Mouse (Mus musculus) MEL-GATA-1-ER (cell line): ENCODE measurements around the gene Gimd1.

Source experiments
- DNase-seq: peaks from one replicate; pipeline ENCODE4 v3.0.0-alpha.2; 2012; ENCODE audit warnings: low read depth; ENCODE audit errors: extremely low read depth

The Gimd1 gene

DNA sequence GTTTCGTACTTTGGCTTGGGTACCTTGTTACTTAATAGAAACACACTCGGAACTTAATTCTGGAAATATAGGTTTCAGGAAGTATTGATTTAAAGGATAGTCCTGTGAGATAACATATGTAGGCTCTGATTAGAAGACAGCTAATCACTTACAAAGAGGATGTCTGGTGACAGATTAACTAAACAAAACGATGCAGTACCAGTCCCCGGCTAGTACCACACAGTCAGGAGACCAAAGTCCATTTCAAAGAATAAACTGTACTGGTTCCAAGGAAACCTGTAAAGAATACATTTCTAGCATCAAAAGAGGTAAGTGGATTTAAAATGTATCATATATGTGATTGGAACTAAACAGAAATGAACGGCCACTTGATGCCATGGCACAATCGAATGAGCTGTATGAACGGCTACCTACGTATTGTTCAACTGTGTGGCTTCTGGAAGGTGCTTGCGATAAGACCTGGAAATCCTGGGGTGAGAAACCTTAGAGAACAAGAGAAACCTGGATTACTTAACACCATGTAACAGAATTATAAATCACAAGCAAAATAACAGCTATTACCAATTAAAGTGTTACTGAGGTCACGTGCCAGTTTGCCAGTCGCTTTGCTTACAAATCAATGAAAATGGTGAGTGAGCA, at the start of gene Gimd1:
Gimd1 (plus strand) TSS at position 220 of the 639 bp plus-strand sequence.
- no peak for DNase-seq

DNA sequence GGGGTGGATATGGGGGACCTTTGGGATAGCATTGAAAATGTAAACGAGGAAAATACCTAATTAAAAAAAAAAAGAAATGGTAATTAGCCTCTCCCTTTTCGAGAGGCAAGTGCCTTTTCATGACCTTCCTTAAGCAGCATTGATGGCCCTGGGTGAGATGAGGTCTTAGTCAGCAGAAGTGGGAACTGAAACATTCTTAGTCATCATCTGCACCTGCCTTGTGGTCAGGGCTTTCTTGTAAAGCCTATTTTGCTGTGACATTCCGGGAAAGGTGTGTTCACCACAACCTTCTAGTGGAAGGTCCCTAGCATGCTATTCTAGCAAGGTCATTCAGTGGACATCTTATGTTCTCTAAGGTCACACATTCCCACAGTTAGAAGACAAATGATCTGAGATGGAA, 48.4 kb upstream of the Gimd1 start:
- DNase-seq, result no peak

DNA sequence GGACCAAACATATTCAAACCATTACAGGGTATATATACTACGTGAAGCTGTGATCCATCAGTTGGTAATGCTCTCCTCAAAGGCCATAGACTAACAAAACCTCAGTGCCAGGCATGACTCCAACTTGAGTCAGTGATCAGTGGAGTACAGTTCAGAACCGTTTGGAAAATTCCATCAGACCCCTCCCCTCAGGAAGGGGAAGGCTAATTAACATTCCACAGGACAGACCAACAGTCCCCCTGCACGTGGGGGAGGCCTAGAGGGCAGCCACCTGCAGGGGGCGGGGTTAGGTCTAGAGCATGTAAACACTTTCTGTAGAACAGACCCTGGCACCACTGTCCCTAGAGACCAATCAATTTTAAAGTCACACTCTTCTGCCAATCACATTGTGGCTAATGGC, 47.3 kb upstream of the Gimd1 start:
- no peak for DNase-seq

DNA sequence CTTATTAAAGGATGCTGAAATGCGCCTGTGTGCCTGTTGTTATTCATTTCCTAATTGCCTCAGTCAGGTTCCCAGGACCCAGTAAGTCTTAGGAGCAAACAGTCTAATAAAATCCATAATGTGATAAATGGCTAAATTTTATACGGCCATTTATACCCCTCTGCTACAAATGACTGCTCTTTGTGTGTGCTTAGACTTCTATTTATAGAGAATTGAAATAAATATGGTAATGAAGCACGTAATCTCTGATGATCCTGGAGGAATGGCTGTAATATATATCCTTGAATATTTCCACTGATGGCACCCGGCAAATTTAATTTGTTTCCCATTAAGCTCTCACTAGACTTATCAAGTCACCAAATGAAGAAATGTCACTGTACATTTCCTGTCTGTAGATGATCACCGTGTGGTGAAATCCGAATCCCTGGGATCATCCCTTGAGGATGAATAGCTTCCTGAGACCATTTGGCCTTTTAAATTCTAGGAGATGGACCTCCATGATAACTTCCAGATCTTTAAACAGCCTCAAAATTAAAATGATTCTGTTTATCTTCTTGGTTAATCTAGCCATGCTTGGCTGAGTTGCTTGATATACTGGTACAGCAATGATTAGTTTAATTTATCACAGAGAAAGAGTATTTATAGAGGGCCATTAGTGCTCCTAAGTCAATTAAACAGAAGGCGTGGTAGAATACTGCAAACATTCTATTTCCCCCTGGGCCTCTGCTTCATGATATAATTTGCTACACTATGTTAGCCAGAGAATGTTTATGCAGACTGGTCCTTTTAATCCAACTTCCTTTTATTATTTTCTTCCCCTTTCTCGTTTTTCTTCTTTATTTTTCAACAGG, 44.3 kb upstream of the Gimd1 start:
- peak; percentile 9 for DNase-seq

DNA sequence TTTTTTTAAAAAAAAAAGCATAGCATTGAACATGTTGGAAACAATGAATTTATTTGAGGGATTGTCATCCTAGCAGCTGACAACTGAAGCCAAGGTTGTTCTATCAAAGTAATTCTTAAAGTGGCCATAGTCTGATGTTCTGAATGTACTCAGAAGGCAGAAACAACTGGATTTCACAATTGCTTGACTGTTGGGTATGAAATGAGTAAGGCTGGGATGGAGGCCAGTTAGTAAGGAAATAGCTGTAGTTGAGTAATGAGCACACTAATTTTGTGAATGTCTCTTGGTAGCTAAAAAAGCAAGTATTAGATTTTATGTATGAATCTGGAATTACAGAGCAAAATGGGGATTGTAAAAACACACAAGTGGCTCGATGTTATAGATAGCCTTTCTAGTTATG, 41.5 kb upstream of the Gimd1 start:
- DNase-seq, result no peak

DNA sequence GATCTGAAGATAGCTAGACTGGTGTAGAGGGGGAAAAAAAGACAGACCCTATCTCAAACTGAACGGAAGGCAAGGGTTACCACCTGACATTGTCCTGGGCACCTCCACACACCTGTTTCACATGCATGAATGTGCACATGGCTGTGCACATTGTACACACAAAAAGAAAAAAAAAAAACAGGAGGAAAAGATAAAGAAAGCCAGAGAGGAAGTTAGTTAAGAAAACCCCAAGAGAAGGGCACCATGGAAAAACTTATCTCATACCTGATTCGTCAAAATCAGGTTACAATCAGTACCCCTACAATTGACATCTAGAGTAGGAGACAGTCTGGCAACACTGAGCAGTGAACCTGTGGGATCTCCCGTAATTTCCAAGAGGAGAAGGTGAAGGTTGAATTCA, 39.6 kb upstream of the Gimd1 start:
- no peak for DNase-seq

DNA sequence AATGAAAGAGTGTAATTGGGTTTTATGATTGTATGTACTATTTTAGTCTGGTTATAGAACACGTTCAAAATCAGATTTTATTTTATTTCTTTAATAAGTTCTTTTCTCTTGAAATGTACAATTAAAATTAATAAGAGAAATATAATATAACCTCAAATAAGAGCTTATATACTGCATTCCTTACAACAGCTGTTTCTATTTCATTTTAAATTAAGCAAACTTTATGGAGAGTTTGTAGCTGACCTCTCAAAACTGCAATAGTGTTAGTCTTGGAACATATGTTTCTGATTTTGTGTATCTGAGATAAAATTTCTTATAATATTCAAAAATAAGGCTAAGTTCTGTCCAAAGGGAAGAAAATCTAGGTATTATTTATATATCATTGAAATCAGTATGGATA, 39.0 kb upstream of the Gimd1 start:
- no peak for DNase-seq

DNA sequence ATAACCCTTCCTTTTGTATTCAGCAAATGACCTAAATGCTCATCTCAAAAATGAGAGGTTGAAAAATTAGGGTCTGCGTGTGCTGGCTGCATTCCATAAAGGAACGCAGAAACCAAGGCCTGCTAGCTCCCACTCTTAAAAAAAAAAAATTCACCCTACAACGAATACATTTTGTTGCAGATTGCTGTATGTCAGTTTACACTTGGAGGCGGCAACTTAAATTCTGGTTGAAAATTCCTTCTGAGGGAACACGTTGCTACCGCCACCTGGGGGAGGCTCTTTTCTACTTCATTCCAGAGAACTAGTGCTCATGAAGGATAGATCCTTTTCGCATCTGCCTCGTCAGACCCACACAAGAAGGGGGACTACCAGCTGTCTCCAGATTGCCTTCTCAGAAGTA, 879 bp upstream of the Gimd1 start:
- no peak for DNase-seq

DNA sequence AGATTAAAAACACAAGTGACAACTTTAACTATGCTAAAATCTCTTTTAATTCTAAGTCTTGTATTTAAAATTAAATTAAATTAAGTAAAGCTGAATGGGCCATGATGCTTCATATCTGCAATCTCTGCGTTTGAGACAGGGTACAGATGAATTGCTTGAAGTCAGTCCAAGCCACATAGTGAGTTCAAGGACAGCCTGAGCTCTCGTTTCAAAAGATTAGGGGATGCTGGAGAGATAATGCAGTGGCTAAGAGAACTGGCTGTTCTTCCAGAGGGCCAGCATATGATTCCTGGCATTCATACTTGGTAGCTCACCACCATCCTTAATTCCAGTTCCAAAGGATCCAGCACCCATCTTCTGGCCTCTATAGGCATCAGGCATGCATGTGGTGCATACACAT, 3.6 kb downstream of the Gimd1 start:
- no peak for DNase-seq

DNA sequence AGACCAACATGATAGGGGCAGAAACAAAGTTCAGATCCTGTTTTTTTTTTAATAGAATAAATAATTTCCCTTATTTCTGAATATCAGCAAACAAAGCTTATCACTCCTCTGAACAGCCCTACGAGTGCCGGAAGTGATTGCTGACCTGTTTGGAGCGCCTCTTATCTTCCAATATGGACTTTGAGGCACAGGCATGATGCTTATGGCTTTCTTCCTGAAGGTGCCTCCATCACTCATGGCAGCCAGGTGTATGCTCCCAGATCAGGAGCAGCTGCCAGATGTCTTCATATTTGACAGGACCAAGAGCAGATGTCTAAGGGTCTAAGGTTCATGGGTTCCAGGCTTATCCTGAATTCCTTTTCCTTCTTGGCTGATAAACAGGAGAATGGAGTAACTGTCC, 7.5 kb downstream of the Gimd1 start:
- no peak for DNase-seq

DNA sequence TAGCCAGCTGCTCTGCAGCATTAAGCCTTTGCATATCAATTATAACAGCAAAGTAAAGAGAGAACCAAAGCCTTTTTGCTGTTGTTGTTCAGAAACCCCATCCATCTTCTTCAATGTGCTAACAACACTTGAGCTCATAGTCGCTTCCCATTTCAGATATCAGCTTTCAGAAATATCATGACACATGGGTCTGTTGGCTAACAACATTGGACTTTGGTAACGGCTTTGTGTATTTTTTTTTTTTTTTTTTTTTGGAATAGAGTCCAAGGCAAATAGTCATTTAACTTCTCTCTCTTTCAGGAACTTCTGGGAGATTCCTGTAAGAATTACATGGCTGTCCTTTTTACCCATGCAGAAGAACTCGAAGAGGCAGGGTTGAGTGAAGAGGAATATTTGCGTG, 14.5 kb downstream of the Gimd1 start:
- DNase-seq, result no peak

DNA sequence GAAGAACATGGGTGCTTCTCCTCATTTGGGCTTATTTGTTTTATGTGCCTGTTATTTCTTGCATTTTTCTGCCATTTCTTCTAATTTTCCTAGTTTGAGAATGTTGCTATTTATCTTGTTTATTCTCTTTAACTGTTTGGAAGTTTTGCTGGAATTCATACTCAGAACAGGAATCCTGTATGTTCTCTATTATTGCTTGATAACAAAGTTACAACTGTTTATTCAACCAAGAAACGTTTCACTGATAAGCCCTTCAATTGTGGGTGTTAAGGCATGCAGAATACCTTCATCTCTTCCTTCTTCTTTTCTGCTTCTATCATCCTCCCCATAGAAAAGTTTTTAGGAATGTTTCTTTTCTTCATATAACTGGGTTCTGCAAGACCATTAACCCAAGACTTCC, 17.2 kb downstream of the Gimd1 start:
- no peak for DNase-seq

DNA sequence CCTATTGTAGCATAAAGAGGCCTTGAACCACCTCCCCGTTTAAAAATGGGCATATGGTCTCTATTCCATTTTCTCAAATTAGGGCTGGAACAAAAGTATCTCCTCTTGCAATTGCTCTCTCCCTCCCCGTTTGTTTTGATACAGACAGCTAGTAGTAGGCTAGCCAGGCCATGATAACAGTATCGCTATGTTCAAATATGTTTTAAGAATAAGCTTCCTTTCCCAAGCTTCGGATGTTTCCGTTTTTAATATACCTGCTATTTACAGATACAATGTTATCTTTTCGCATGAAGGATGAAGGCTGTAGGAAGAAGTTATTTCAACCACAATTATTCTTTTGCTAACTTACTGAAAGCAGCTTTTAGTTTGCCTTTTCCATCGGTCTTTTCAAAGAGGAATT, 19.7 kb downstream of the Gimd1 start:
- DNase-seq, result peak; percentile 46

DNA sequence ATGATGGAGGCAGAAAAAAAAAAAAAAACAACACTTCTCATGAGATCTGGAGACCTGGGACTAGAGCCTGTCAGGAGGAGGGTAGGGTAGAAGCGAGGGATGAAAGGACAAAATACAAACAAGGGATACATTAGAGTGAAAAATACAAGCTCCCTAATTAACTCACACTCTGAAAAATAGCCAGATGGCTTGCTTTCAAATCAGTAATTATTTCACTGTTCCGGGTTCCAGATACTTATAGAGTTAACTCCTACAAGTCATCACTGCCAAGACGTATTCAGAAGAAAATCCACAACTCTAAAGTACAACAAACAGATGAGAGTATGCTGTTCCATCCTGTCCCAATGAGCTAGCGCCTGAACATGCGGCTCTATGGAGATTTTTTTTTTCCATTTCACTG, 20.6 kb downstream of the Gimd1 start:
- DNase-seq, result no peak

DNA sequence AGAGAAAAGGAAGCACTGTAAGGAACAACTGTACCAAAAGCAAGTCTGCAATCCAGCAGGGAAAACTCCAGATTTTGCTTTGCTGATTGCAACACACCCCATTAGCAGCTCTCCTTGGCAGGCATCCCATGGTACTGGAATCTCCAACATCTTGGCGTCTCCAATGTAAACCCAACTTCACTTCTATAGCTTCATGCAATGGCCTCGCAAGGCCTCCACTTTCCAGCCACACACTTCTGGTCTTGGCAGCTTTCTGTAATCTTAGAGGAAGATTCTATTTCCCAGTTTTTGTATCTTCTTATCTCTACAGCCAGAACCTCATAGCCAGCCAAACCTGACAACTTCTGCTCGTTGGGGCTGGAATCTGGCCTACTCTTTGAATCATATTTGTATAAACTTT, 22.2 kb downstream of the Gimd1 start:
- DNase-seq, result no peak

DNA sequence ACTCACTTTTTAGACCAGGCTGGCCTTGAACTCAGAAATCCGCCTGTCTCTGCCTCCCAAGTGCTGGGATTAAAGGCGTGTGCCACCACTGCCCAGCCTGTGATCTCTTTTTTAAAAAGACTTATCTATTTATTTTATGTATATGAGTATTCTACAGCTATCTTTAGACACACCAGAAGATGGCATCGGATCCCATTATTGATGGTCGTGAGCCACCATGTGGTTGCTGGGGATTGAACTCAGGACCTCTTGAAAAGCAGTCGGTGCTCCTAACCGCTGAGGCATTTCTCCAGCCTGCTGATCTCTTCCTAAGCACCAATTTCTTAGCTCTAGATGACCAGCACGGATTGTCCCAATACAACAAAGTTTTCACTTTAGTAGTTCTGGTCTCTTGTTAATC, 24.3 kb downstream of the Gimd1 start:
- DNase-seq, result no peak

DNA sequence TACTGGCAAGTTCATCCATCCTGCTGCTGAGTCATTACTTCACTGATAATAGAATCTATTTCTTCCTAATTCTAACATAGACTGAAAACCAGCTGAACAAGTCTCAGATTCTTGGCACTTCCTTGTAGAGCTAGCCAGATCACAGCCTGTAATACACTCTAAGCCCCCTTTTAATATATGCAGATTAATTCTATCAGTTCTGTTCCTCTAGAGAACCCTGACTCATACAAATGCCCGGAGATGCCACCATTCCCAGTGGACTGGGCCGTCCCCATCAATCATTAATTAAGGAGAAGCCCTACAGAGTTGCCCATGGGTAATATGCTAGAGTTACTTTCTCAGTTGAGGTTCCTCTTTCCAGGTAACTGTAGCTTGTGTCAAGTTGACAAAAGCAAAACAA, 26.3 kb downstream of the Gimd1 start:
- DNase-seq, result no peak

DNA sequence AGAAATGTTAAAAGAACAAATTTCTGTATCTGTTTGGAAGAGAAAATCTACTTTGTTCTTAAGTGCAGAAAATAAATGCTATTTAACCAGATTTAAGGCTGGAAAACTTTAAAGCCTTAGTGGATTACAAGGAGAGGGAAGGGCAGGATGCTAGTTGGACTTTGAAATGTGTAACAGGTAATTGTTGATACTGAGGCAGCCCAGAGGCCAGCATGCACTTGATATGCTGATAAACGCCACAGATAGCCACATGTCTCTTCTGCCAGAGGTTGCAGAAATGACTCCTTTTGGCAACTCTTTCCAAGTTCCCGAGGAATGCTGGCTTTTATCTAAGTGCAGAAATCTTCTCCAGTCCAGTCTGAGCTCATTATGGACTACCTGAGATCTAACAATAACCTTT, 47.9 kb downstream of the Gimd1 start:
- DNase-seq, result no peak

DNA sequence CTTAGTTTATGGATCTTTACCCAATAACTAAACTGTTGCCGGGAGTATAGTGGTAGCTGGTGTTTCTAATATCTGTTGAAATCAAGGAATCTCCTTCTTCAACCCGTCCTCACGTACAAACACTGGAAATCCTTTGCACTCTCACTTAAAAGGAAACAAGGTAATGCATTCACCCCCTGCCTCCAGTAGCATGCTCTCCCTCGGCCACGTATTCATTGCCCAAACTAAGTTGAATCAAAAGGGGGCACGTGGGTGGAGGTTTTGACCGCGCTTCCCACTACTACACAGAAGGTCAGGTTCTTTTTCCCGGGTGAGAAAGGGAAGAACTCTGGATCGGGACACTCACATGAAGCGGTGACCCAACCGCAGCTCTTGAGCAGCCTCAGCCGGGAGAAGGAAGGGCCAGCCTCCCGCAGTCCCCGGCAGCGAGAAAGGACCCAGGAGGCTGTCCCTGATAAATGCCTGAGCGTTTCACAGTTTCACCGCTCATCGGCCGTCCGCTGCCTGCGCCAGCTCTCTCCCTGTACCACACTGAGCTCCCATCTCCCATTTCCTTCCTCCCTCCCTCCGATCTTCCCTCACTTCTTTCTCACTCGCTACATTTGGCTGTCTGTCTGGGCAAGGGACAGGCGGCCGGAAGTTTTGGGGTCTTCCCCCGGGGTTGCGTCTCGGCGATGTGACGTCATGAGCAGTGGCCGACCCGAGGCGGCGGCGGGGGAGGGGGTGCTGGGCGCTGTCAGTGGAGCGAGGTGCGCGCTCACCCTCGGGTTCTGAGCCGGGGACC, 54.0 kb downstream of the Gimd1 start, which contains the start of gene Tbck:
Tbck (plus strand) TSS at position 698 of the 784 bp plus-strand sequence.
- peak; percentile 82 for DNase-seq

DNA sequence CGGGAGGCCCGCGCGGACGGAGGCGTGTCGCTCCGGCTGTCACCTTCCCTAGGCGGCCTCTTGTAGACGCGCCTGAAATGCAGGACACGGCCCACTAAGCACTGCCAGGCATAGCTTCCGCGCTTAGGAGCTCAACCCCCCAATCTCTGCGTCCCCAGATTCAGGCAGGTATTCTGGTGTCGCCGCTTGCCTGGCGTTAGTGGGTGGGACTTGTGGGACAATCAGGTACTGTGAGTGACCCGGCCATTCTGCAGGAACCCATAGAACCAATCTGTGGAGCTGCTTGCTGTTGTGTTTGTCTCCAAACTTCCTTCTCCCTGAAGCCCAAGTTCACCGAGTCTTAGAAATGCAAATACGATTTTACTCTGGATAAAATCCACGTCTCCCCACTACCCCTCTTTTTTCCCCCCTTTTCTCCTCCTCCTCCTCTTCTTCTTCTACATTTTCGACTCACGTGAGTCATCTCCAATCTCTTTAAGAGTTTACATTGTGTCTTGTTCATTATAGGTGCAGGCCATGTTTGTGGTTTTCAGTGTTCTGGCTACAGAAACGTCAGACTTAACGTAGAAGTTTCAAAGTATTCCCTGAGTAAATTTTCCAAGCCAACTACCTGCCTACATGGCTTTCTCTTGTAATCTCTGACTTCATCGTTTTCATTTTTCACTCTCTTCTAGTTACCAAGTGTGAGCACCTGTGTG, 54.8 kb downstream of the Gimd1 start, which contains the start of gene Aimp1:
Aimp1 (minus strand) TSS at position 140 of the 698 bp plus-strand sequence.
- peak; percentile 26 for DNase-seq
